Mouse (Mus musculus): Measurements from ENCODE around the gene E130114P18Rik.
A peak's percentile ranks its signal among the peaks of the same experiment; 100 is the strongest.

The E130114P18Rik gene

DNA sequence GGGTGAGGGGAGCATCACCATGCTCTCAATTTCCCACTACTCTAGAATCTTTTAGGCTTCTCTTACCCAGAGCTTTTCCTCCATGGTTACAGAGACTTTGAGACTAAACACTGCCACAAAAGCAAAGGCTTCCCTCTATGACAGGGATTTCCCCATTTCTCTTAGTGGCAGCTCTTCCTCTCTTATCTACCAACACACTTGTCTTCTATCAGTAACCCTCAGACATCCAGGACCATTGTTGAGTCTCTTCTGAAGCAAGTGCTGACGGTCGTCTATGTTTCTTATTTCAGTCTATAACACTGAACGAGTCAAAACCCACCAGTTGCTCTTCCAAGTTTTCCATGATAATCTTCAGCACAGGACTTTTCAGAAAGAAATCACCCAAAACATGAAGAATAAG is 137.5 kb downstream of the E130114P18Rik start:
- DNase-seq: no peak

- DNase-seq: no peak
Measured at GRCm38 (mm10) chr4:97636569-97636968, 141.3 kb downstream of the E130114P18Rik start.

DNA sequence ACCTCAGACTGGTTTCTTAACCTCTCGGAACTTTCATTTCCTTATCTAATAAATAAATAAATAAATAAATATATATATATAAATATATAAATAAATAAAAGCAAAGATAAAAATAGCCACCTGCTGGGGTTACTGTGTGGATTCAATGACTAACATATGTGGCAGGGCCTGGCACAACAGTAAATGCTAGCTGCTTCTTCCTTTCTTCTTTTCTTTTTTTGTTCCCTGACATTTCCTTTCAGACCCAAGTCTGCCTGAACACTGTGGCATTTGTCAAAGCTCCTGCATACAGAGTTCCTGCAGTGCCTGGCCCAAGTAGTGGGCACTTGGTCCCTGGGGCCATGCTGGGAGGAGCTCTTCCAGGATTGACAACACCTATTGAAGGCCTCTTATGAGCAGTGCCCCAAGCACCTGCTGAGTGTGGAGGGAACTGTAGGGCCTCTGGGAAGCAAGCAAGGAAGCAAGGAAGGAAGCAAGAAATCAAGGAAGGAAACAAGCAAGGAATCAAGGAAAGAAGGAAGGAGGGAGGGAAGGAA is 142.1 kb downstream of the E130114P18Rik start:
- no peak for DNase-seq

DNA sequence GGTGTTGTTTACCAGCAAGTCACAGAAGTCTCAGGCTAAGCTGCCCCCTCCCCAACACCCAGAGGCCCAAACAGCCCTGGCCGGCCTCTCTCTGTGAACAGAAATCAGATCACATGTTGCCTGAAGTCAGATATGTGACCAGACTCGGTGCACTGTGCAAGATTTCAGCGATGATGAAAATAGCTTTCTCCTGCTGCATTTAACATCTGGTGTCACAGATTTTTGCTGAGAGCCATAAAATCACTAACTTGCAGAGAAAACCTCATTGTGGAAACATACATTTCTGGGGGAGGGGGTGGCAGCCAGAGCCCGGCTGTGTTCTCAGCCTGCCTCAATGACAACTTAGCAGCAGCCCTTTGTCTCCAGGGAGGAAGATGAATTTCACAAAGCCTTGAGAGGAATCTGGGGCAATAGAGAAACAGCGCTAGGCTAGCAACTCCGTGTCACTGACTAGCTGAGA is 142.6 kb downstream of the E130114P18Rik start:
- DNase-seq: no peak

DNA sequence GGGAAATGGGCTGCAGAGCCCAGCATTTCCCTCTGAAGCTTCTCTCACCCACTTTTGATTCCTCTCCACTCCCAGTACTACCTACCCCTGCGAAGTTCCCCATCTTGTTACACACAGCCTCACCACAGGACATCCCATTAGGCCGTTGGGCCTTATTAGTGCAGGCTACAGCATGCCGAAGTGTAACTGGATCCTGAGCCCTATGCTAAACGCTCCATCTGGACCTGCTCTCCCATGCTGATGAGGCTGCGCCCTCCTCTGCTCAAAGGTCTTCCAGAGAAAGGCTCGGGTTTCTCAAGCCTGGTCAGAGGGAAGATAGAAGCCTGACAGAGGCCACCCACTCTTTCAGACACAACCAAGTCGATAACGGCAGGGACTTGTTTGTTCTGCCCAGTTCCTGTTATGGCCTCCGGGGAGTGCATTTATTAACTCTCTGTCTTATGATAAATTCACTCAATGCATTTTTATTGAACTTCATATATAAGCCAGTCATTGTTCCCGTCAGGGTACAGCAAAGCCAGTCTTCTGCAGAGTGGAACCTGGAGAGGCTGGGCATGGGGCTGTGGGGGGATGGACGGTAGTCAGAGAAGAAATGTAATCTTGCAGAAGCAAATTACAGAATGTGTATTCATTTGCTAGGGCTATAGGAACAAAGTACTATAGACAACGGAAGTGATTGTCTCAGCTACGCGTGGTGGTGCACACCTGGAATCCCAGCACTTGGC is 148.8 kb downstream of the E130114P18Rik start:
- DNase-seq: peak; percentile 24

GRCm38 (mm10) chr4:97626002-97626720 is 151.7 kb downstream of the E130114P18Rik start:
- DNase-seq: no peak

DNA sequence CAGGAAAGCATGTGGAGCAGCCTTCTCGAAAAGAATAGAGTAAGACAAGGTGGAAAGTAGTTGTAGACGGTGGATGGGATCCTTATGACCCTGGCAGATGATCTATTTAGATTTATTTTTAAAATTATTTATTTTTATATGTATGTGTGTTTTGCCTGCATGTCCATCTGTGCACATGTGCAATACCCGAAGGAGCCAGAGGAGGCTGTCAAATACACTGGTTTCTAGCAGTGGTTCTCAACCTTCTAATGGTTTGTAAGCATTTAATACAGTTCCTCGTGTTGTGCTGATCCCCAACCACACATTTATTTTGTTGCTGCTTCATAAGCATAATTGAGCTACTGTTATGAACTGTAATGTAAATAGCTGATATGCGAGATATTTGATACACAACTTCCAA is 154.7 kb downstream of the E130114P18Rik start:
- DNase-seq: peak; percentile 28

DNA sequence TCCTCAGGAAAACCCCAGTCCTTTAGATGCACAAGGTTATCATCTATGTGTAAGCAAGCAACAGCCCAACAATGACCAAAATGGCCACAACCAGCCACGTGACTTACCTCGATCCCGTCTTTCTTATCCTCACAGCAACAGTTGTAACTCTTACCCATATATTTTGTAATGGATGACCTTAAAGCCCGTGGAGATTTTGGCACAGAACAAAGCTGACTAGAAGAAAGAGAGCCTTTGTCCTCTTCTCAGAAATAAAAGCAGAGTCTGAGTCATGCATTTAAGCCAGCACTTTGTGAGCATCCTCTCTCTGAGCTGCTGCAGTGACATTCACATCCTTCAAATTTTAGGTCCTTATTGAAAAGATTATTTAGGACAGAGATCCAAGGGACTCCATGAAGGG is 156.1 kb downstream of the E130114P18Rik start:
- DNase-seq: no peak

GRCm38 (mm10) chr4:97620409-97620808 is 157.5 kb downstream of the E130114P18Rik start:
- DNase-seq: no peak

DNA sequence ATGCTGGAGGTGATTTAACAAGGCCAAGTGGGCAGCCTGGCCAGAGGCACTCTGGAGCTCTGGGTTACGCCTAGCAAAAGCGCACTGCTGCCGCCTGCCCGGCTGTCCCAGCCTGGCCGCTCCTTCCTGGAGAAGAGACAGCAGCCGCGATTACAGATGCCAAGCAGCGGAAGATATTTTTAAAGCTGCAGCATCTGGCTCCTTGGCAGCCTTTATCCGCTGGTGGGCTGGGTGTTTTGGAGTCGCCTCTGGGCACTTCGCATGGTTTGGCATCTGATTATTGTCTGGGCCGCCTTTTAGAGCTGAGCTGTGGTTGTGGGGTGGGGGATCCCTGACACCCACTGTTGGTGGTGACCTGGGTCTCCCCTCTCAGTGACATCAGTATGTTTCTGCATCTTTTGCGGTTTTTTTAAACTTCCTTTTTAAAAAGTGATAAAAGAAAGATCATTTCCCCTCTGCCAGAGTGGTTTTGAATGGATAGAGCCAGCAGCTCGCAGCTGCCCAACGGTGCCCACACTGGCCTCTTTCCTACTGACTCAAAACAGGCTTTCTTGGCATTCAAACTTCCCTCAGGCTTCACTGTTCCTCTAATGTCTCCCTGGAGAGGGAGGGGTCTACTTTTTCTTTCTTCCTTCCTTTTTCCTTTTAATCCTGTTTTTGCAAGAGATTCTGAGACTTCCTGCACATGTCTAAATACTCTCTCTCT is 159.1 kb downstream of the E130114P18Rik start:
- DNase-seq: peak; percentile 14

DNA sequence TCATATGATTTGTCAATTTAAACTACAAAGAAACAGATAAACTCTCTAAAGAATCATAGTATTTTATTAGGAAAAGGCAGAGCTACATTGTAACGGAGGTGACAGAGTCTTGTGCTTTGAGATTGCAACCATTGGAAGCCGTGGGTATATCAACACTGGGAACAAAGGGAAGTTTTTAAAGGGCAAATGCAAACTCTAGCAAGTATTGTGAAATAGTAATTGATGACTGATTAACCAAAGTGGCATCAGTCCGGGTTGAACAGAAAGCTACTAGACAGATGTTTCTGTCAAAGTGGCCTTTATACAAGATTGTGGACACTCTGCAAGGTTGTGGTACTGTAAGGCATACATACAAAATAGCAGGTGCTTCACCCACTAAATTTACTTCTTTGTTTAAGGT is 162.8 kb downstream of the E130114P18Rik start:
- no peak for DNase-seq

DNA sequence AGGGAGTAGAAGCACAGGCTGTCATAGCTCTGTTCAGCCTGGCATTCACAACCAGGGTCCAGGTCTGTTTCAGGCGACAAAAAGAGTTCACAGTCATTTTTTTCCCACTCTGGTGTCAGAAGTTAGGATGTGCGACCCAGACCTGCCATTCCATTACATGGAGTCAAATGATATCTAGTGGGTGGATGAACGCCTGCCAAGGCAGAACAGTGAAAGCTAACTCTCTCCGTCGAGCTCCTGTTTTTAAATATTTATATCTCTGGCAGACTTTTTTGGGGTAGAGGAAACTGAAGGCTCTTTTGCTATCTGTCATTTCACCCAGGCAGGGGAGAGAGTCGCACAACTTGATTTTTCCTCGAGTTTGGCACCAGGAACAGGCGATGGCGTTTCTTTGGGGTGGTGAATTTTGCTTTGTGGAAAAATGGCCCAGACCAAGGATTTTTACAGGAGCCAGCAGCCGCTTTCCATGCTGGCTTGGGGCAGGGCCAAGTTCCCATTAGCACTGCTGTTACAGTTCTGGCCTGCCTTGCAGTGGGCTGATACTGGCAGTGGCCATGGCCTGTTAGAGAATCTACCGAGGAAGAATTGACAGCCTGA is 166.5 kb downstream of the E130114P18Rik start:
- peak; percentile 58 for DNase-seq

GRCm38 (mm10) chr4:97609831-97610727 is 167.8 kb downstream of the E130114P18Rik start:
- no peak for DNase-seq

DNA sequence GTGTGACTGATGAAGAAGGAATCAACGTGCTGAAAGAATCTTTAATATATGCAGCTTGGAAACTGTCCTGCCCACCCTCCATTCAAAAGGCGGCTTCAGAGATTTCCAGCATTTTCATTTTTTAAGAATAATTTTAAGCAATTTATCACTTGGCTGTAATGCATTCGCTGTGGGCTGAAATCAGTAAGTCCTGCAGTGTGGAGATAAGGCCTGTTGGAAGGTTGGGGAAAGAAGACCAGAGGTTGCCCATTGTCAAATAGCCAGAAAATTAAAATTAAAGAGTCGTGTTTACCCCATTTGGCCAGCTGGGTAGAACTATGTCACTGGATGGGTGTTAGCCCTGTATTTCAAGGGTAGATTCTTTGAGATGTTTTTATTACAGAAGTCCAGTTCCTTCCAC is 168.5 kb downstream of the E130114P18Rik start:
- DNase-seq: no peak

- DNase-seq: no peak
Measured at GRCm38 (mm10) chr4:97608728-97609127, 169.2 kb downstream of the E130114P18Rik start.

GRCm38 (mm10) chr4:97608134-97608533 is 169.7 kb downstream of the E130114P18Rik start:
- DNase-seq: no peak

- DNase-seq: no peak
Measured at GRCm38 (mm10) chr4:97607169-97607568, 170.7 kb downstream of the E130114P18Rik start.

- no peak for DNase-seq
Measured at GRCm38 (mm10) chr4:97606524-97606923, 171.4 kb downstream of the E130114P18Rik start.

DNA sequence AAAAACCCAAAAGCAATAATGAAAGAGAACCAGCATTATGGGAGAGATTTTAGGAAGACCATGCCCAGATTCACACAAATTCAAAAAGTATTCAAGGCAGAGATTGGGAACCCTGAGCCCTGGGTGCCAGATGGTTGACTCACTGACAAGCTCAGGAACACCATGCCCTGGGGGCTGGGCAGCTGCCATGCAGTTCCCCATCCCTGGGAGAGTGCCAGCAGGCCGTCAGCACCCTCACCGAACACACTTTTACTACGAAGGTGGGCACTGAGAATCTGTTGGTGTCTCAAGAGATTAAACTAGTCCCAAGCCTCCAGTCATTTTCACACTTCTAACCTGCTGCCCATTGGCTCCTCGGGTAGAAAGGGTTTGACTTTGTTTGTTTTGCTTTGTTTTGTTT is 175.3 kb downstream of the E130114P18Rik start:
- DNase-seq: no peak

DNA sequence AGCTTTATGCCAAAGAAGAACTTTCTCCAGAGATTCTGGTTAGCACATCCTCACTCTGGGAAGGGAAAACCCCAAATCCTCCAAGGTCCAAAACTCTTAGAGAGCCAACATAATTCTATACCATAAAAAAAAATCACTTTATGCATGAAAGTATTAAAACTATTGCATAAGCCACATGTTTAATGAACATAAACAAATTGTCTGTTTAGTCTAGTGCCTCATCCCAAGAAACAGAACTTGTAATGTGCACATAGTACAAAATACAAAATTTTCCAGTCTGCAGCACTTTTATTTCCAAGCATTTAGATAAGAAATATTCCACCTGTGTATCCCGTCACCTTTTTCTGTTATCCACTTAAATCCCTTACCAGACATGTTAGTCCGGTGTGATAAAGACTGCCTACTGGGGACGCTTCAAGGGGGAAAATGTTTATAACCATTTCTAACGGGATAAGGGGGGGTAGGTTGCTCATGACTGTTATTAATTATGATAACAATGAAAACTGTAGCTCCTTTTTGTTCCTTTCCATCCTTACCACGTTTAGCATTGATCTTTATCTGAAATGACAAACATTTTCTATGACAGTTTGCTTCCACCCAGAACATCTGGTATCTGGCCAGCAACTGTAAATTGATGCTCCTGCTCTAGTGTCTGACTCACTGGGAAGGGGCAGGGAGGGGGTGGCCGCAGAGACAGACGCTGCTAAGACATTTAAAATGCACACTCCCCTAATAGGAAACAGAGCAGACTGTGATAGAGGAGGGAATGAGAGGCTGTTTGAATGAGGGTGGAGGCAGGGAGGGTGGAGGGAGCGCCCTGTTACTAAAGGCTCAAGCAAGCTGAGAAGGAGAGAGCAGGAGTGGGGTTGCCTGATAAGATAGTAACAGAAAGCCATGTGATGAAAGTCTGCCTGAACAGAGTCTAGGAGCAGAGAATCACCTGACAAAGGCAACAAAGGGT is 176.7 kb downstream of the E130114P18Rik start:
- DNase-seq: no peak

GRCm38 (mm10) chr4:97597443-97597842 is 180.4 kb downstream of the E130114P18Rik start:
- DNase-seq: no peak

All from kidney, postnatal 10 days (tissue).